Mouse (Mus musculus) bone marrow, adult 2 months (tissue): ENCODE data around the gene Aunip.

Experiments
- CTCF ChIP-seq: fragments of 200-500 bp; IDR thresholded peaks from 2 replicates; pipeline ENCODE4 v1.5.1; 2011; ENCODE audit warnings: low read length, control low read depth; ENCODE audit not compliant: control insufficient read depth, insufficient read depth
- POLR2A ChIP-seq: fragments of 200-500 bp; IDR thresholded peaks from 2 replicates; pipeline ENCODE4 v1.6.1; 2011; ENCODE audit warnings: low read depth, mild to moderate bottlenecking, control low read depth, low read length, borderline replicate concordance; ENCODE audit not compliant: control insufficient read depth

- TF ChIP-seq CTCF (no peak), POLR2A (no peak)
Observed at GRCm38 (mm10) chr4:134515614-134516013, 4.8 kb downstream of the Aunip start.
